Mouse (Mus musculus) neural tube, embryonic 14.5 days (tissue): ENCODE data around the gene S100a4. TPM values are rescaled to one million over a fixed set of nuclear protein-coding genes. Genes with fewer than 3 reads are reported as not detected.

Source experiments
- ATAC-seq: fragments of 200-750 bp; cut with Nextera tagmentation; 2 replicates; pipeline ENCODE4 v1.8.0; 2017; ENCODE audit warnings: low read depth, mild to moderate bottlenecking, moderate TSS enrichment, moderate library complexity
- H3K27ac ChIP-seq: fragments of 300-500 bp; sonication (generic); 2 replicates; pipeline ENCODE4 v1.5.1; 2014; ENCODE audit warnings: low read depth, mild to moderate bottlenecking, control low read depth, low read length, moderate library complexity, mixed read lengths
- H3K27me3 ChIP-seq: fragments of 300-500 bp; sonication (generic); 2 replicates; pipeline ENCODE4 v1.6.1; 2014; ENCODE audit warnings: low read length; ENCODE audit not compliant: control insufficient read depth, insufficient read depth
- H3K36me3 ChIP-seq: fragments of 300-500 bp; sonication (generic); 2 replicates; pipeline ENCODE4 v1.6.1; 2014; ENCODE audit warnings: low read length, mixed read lengths; ENCODE audit not compliant: control insufficient read depth, insufficient read depth
- H3K4me1 ChIP-seq: fragments of 300-500 bp; sonication (generic); 2 replicates; pipeline ENCODE4 v1.6.1; 2014; ENCODE audit warnings: low read length; ENCODE audit not compliant: control insufficient read depth, insufficient read depth
- H3K4me2 ChIP-seq: fragments of 300-500 bp; sonication (generic); 2 replicates; pipeline ENCODE4 v1.6.1; 2014; ENCODE audit warnings: mild to moderate bottlenecking, low read depth, low read length, control low read depth
- H3K4me3 ChIP-seq: fragments of 300-500 bp; sonication (generic); 2 replicates; pipeline ENCODE4 v1.5.1; 2014; ENCODE audit warnings: low read depth, low read length, control low read depth, mixed read lengths
- H3K9ac ChIP-seq: fragments of 300-500 bp; sonication (generic); replicated peaks from 2 replicates; pipeline ENCODE4 v1.6.1; 2014; ENCODE audit warnings: low read depth, mild to moderate bottlenecking, control low read depth, low read length, mixed read lengths
- H3K9me3 ChIP-seq: fragments of 300-500 bp; sonication (generic); 2 replicates; pipeline ENCODE4 v1.6.1; 2016; ENCODE audit warnings: low read length; ENCODE audit not compliant: control insufficient read depth
- WGBS: fragments of 180-500 bp; shearing (Covaris S2); extraction: QIAGEN DNeasy Blood & Tissue Kit; methylation state at CpG from one replicate; pipeline ENCODE4 v1.1.7; 2014; 5-methylcytosine and 5-hydroxymethylcytosine counted together
- polyA plus RNA-seq: library from polyadenylated mRNA; unstranded; fragments of >200 nt; fragmentation: Nextera tagmentation; extraction: Ambion mirVana; gene quantifications from 2 replicates; pipeline ENCODE4 v1.2.1, GENCODE M21; 2014

S100a4 gene
- polyA plus RNA-seq, 1 experiment from 2014 or later: not detected

DNA sequence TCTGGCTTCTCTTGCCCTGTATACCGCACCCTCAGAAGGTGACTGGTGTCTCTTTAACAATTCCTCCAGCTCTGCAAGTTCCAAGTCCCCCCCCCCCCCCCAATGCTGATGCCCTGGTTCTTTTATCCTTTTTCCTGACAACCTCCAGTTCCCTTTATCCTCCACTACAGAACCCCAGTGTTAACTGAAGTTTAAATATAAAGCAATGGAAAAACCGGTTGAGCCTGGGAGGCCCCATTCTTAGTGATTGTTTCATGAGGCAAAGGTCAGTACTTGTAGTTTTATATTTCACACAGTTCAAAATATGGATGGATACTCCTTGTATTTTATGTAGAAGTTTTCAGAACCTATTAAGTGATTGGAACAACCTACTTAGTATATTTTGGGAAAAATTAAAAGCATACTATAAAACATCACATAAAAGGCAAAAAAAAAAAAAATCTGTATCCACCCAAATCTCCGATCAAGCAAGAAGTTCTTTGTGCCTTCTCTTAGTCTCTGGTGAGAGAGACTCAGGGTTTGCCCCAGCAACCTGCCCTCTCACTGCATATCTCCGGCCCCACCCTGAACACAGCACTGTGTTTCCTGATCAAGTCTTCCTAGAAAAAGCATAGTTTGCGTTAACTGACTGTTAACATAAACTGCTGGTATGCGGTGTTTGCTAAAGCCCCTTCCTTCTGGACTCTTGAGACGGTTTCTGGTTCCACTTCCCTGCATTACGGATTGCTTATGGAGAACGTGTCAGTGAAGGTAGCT lies 22.9 kb downstream of the S100a4 start:
- Histone ChIP-seq H3K27ac (no peak overlapping the region), H3K9me3 (no peaks in the 10 kb centered on the region), H3K4me1 (peaks cover 8% of the 10 kb centered on the region; the same call in 1 of the 2 replicates), H3K36me3 (no peaks in the 10 kb centered on the region), H3K4me3 (no peak overlapping the region), H3K9ac (no peak overlapping the region), H3K4me2 (no peak overlapping the region), H3K27me3 (no peaks in the 10 kb centered on the region)
- no peak for ATAC-seq
- WGBS: 88% methylated on average over 9 of the region's 9 CpGs

DNA sequence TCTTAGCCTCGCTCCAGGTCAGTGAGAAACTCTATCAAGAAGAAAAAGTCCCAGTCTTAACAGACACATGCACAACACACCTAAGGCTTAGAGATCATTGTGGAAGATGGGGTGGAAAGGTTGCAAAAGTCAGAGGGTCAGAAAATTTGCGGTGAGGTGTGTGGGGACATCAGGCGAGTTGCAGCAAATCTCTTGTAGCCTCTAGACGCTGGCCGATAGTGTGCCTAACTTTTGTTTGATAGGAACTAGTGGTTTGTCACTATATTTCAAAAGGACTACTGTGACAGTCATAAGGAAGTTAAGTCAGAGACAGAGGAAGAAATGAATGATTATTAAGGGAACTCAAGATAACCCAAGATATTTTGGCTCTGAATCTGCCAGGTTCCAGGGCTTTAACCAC lies 23.8 kb downstream of the S100a4 start:
- Histone ChIP-seq H3K4me2 (no peak overlapping the region), H3K9ac (no peak overlapping the region), H3K27ac (no peak overlapping the region), H3K4me1 (peaks cover 8% of the 10 kb centered on the region; the same call in 1 of the 2 replicates), H3K36me3 (no peaks in the 10 kb centered on the region), H3K27me3 (no peaks in the 10 kb centered on the region), H3K9me3 (no peaks in the 10 kb centered on the region), H3K4me3 (no peak overlapping the region)
- 95% methylated on average over 5 of the region's 5 CpGs for WGBS
- no peak for ATAC-seq

DNA sequence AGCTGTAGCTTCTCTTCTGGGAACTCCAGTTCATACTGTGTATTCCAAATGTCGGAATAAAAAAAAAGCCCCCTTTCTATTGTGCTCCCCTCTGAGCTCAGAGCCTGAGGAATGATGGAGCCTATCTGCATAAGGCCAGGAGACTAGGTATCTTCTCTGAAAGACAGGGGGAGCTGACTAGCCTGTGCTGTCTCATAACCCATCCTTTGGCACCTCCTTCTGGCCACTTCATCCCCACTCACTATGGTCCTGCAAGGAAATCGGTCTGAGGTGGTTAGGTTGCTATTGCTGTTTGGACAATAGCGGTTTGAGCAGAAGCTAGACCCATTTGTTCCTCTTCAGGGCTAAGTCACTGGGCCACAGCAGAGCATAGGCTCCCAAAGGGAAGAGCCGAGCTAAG lies 24.2 kb downstream of the S100a4 start:
- Histone ChIP-seq H3K9ac (no peak overlapping the region), H3K9me3 (no peaks in the 10 kb centered on the region), H3K4me1 (peaks cover 8% of the 10 kb centered on the region; the same call in 1 of the 2 replicates), H3K4me2 (no peak overlapping the region), H3K4me3 (no peak overlapping the region), H3K27ac (no peak overlapping the region), H3K36me3 (no peaks in the 10 kb centered on the region), H3K27me3 (no peaks in the 10 kb centered on the region)
- ATAC-seq: no peak
- WGBS: 62% methylated on average over 4 of the region's 4 CpGs

DNA sequence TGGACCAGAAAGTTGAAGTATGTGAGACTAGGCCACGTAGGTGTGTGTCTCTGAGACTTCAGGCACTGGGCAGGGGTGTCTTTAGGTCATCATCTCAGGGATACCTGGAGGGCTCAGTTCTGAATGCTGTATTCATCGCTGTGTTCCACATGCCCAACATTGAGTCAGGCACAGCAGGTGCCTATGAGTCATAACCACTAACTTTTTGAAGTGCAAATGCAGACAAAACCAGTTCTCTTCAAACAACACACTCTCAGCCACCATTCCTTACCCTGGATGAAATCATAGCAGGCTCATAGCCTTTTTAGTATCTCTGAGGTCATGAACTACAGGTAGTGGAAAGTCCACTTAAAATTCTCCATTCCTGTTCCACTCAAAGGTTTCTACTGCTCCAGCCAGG lies 25.7 kb downstream of the S100a4 start:
- no peak overlapping the region for H3K9ac ChIP-seq
- no peaks in the 10 kb centered on the region for H3K9me3 ChIP-seq
- WGBS: 75% methylated on average over 2 of the region's 2 CpGs
- no peak for ATAC-seq
- H3K27me3 ChIP-seq: no peaks in the 10 kb centered on the region
- peaks cover under 1% of the 10 kb centered on the region; the same call in 1 of the 2 replicates for H3K4me1 ChIP-seq
- H3K4me2 ChIP-seq: no peak overlapping the region
- H3K4me3 ChIP-seq: no peak overlapping the region
- H3K36me3 ChIP-seq: no peaks in the 10 kb centered on the region
- H3K27ac ChIP-seq: no peak overlapping the region

DNA sequence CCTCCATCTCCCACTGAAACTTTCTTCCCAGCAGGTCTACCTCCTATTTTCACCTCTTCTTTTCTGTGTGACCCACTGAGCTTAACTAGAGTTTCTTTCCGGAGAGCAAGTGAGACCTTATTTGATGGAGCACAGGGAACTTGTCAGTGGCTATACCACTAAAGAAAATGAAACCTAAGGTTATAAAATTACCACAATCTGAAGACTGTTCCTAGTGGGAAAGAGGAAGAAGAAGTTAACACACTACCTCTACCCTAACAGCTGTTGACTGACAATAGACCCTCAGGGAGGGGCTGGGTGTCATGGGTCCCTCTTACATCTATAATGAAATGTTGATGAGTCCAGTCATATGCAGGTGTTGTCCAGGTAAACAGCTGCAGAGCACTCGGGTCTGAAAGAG lies 28.4 kb downstream of the S100a4 start:
- Histone ChIP-seq H3K4me2 (no peak overlapping the region), H3K4me1 (no peaks in the 10 kb centered on the region), H3K27ac (no peak overlapping the region), H3K36me3 (no peaks in the 10 kb centered on the region), H3K27me3 (no peaks in the 10 kb centered on the region), H3K4me3 (no peak overlapping the region), H3K9me3 (no peaks in the 10 kb centered on the region), H3K9ac (no peak overlapping the region)
- 90% methylated on average over 2 of the region's 2 CpGs for WGBS
- ATAC-seq: no peak

DNA sequence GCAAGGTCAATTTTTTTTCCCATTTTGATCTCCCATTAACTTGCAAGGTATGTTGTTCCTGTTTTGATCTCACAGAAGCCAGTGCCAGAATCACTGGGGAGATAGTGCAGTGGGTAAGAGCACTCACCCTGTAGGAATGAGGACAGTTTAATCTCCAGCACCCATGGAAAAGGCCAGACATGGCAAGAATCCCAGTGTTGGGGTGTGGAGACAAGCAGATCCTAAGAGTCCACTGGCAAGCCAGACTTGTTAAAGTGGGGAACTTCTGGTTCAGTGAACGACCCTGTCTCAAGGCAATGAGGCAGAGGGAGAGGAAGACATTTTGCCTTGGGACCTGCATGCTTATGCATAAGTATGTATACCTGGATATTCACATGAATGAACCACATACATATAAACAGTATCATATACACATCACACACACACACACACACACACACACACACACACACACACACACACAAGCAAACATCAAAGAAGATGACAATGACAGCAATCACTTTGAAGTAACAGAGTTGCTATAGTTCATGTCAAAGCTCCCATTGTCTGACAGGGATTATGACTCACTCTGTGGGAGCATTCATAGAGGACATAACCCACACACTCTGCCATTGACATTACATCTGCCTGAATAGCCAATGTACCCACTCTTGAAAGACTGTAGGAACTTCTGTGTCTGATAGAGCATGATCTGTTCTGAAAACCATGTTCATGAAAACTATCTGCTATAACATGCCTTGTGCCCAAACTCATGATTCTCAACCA lies 35.1 kb downstream of the S100a4 start:
- no peaks in the 10 kb centered on the region for H3K4me1 ChIP-seq
- H3K4me2 ChIP-seq: no peak overlapping the region
- H3K9ac ChIP-seq: no peak overlapping the region
- no peaks in the 10 kb centered on the region for H3K9me3 ChIP-seq
- no peak overlapping the region for H3K4me3 ChIP-seq
- no peaks in the 10 kb centered on the region for H3K36me3 ChIP-seq
- ATAC-seq: no peak
- no peak overlapping the region for H3K27ac ChIP-seq
- no peaks in the 10 kb centered on the region for H3K27me3 ChIP-seq
- 88% methylated on average over 1 of the region's 1 CpGs for WGBS

DNA sequence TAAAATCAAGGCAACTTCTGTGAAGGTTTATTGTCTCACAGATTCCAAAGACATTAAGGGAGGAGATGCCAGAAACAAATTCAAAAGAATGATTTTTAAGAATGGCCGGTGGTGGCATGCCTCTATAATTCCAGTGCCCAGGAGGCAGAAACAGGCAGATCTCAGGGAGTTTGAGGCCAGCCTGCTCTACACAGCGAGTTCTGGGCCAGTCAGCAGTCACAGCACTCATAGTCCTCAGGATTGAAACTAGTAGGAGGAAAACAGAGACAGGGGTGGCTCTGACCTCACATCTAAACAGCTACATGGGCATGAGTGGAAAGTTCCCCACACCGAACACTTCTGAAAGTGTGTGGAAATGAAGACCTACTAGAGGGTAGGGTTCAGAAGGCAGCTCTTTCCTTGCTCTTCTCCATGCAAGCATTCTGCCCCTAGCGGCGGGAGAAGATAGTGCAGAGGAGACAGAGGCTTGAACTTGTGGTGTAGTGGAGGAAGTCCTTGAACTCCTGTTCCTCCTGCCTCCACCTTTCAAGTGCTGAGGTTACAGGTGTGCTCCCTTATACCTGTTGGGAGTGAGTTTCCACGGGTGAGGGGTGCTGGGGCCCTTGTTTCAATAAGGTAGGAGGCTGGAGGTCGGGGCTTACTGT lies 36.1 kb downstream of the S100a4 start:
- Histone ChIP-seq H3K9me3 (no peaks in the 10 kb centered on the region), H3K27me3 (no peaks in the 10 kb centered on the region), H3K27ac (no peak overlapping the region), H3K4me3 (no peak overlapping the region), H3K4me2 (no peak overlapping the region), H3K36me3 (no peaks in the 10 kb centered on the region), H3K4me1 (no peaks in the 10 kb centered on the region), H3K9ac (no peak overlapping the region)
- ATAC-seq: no peak
- WGBS: 55% methylated on average over 7 of the region's 7 CpGs

DNA sequence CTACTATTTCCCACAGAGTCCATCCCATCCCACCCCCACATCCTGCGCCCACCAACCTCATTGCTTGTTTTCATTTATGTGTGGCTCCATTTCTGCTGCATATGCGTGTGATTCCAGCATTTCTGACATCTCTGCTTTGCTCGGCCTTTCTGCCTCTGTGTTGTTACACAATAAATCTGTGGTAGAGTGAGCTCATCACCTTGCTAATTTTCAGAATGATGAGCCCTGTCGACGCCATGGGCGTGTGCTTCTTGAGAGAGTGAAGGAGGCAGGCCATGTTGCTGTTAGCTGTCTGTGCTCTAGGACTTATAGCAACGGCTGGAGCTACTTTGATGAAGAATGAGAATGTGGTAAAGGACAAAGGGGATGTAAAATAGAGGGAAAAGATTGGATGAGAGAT lies 37.4 kb downstream of the S100a4 start:
- Histone ChIP-seq H3K9me3 (no peaks in the 10 kb centered on the region), H3K36me3 (no peaks in the 10 kb centered on the region), H3K27ac (no peak overlapping the region), H3K4me1 (no peaks in the 10 kb centered on the region), H3K4me3 (no peak overlapping the region), H3K4me2 (no peak overlapping the region), H3K9ac (no peak overlapping the region), H3K27me3 (no peaks in the 10 kb centered on the region)
- ATAC-seq: no peak
- WGBS: 82% methylated on average over 7 of the region's 7 CpGs

DNA sequence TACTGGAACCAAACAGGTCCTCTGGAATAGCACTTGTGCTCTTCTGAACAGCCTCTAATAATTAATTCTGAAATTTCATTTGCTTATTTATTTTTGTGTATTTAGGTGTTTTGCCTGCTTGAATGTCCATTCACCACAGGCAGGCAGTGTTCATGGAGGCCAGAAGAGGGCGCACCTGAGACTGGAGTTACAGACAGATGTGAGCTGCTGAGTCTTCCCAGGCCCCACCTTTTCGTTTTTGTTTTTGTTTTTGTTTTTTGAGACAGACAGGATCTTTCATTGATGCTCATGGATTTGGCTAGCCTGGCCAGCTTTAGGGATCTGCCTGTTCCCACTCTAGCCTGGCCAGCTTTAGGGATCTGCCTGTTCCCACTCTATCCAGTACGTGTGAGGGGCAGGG lies 40.6 kb downstream of the S100a4 start:
- 48% methylated on average over 3 of the region's 3 CpGs for WGBS
- Histone ChIP-seq H3K36me3 (no peaks in the 10 kb centered on the region), H3K9me3 (no peaks in the 10 kb centered on the region), H3K27ac (no peak overlapping the region), H3K4me2 (no peak overlapping the region), H3K9ac (no peak overlapping the region), H3K4me1 (no peaks in the 10 kb centered on the region), H3K27me3 (no peaks in the 10 kb centered on the region), H3K4me3 (no peak overlapping the region)
- no peak for ATAC-seq
